Mouse (Mus musculus) MEL (cell line): ENCODE measurements around the gene Slc16a14. TPM values are rescaled to one million over a fixed set of nuclear protein-coding genes. Genes with fewer than 3 reads are reported as not detected.

ENCODE experiments used
- DNase-seq: peaks from one replicate; pipeline ENCODE4 v3.0.0; 2011; ENCODE audit warnings: low read depth, low spot score
- H3K27ac ChIP-seq: 2 replicates; pipeline ENCODE4 v1.5.1; 2012; ENCODE audit warnings: low read depth, mild to moderate bottlenecking, control low read depth, low read length, moderate library complexity; ENCODE audit not compliant: control insufficient read depth
- H3K27me3 ChIP-seq, 2 experiments: fragments of 150-350 bp in 1 of 2; sonication (generic) in 1 of 2; 2 replicates each; pipeline ENCODE4 v1.6.1; 2012; ENCODE audit warnings: low read length in 2 of 2, mild to moderate bottlenecking in 2 of 2, improper control_type of control experiment in 1 of 2, moderate library complexity in 1 of 2; ENCODE audit not compliant: insufficient read depth in 2 of 2, control insufficient read depth in 1 of 2
- H3K36me3 ChIP-seq, 2 experiments: 2 replicates each; pipeline ENCODE4 v1.6.1; 2012 to 2014; ENCODE audit warnings: low read length in 2 of 2, improper control_type of control experiment in 1 of 2, inconsistent platforms in 1 of 2, mild to moderate bottlenecking in 1 of 2; ENCODE audit not compliant: insufficient read depth in 2 of 2, control insufficient read depth in 1 of 2
- H3K4me1 ChIP-seq, 2 experiments: fragments of 150-350 bp in 1 of 2; sonication (generic) in 1 of 2; 2 replicates each; pipeline ENCODE4 v1.6.1; 2012; ENCODE audit warnings: low read length in 2 of 2, improper control_type of control experiment in 1 of 2, mild to moderate bottlenecking in 1 of 2; ENCODE audit not compliant: insufficient read depth in 2 of 2, control insufficient read depth in 1 of 2
- H3K4me3 ChIP-seq, 2 experiments: fragments of 150-350 bp in 1 of 2; sonication (generic) in 1 of 2; 2 replicates each; pipeline ENCODE4 v1.5.1; 2012; ENCODE audit warnings: low read depth in 2 of 2, low read length in 2 of 2, mild to moderate bottlenecking in 2 of 2, moderate library complexity in 2 of 2, control low read depth in 1 of 2, improper control_type of control experiment in 1 of 2; ENCODE audit not compliant: control insufficient read depth in 1 of 2, insufficient read depth in 1 of 2
- H3K79me2 ChIP-seq: 2 replicates; pipeline ENCODE4 v1.6.1; 2012; ENCODE audit warnings: mild to moderate bottlenecking, low read length, moderate library complexity; ENCODE audit not compliant: control insufficient read depth, poor library complexity, insufficient read depth
- H3K9ac ChIP-seq: 2 replicates; pipeline ENCODE4 v1.6.1; 2012; ENCODE audit warnings: low read depth, mild to moderate bottlenecking, control low read depth, low read length, moderate library complexity; ENCODE audit not compliant: control insufficient read depth, poor library complexity, severe bottlenecking
- H3K9me3 ChIP-seq: fragments of 150-350 bp; sonication (generic); replicated peaks from 2 replicates; pipeline ENCODE4 v1.6.1; 2012; ENCODE audit warnings: mild to moderate bottlenecking, low read length, improper control_type of control experiment, moderate library complexity; ENCODE audit not compliant: insufficient read depth
- CHD2 ChIP-seq: IDR thresholded peaks from 2 replicates; pipeline ENCODE4 v1.6.1; 2011; ENCODE audit warnings: low read length, improper control_type of control experiment
- CTCF ChIP-seq, 3 experiments: IDR thresholded peaks in 2 of 3; conservative IDR thresholded peaks in 1 of 3; 2 replicates each; pipeline ENCODE4 v1.5.1; 2011 to 2012; ENCODE audit warnings: low read length in 3 of 3, low read depth in 2 of 3, mild to moderate bottlenecking in 2 of 3, improper control_type of control experiment in 1 of 3, inconsistent platforms in 1 of 3, mixed read lengths in 1 of 3, moderate library complexity in 1 of 3; ENCODE audit not compliant: control insufficient read depth in 1 of 3, insufficient read depth in 1 of 3, poor library complexity in 1 of 3, severe bottlenecking in 1 of 3
- HCFC1 ChIP-seq: IDR thresholded peaks from 2 replicates; pipeline ENCODE4 v1.6.1; 2012; ENCODE audit warnings: low read depth, mild to moderate bottlenecking, inconsistent platforms, low read length, improper control_type of control experiment, moderate library complexity
- KAT2A ChIP-seq: conservative IDR thresholded peaks from 2 replicates; pipeline ENCODE4 v1.6.1; 2012; ENCODE audit warnings: low read depth, low read length, improper control_type of control experiment, inconsistent platforms
- MAFK ChIP-seq: IDR thresholded peaks from 2 replicates; pipeline ENCODE4 v1.6.1; 2011; ENCODE audit warnings: low read depth, mild to moderate bottlenecking, low read length, improper control_type of control experiment, borderline replicate concordance
- MAZ ChIP-seq: IDR thresholded peaks from 2 replicates; pipeline ENCODE4 v1.6.1; 2012; ENCODE audit warnings: low read depth, mild to moderate bottlenecking, inconsistent platforms, low read length, improper control_type of control experiment
- MEF2A ChIP-seq: IDR thresholded peaks from 2 replicates; pipeline ENCODE4 v1.6.1; 2014; ENCODE audit warnings: low read depth, mild to moderate bottlenecking, inconsistent platforms, low read length, improper control_type of control experiment; ENCODE audit not compliant: poor library complexity, insufficient replicate concordance, severe bottlenecking; ENCODE audit errors: extremely low read depth
- NELFE ChIP-seq: IDR thresholded peaks from 2 replicates; pipeline ENCODE4 v1.6.1; 2011; ENCODE audit warnings: low read depth, low read length, improper control_type of control experiment
- POLR2AphosphoS2 ChIP-seq: IDR thresholded peaks from 2 replicates; pipeline ENCODE4 v1.6.1; 2011; ENCODE audit warnings: low read length, improper control_type of control experiment
- POLR2AphosphoS5 ChIP-seq: IDR thresholded peaks from 2 replicates; pipeline ENCODE4 v1.6.1; 2012; ENCODE audit warnings: low read depth, borderline replicate concordance, mild to moderate bottlenecking, inconsistent platforms, low read length, moderate library complexity, mixed read lengths
- RAD21 ChIP-seq: IDR thresholded peaks from 2 replicates; pipeline ENCODE4 v1.6.1; 2011; ENCODE audit warnings: mild to moderate bottlenecking, low read depth, low read length, improper control_type of control experiment
- RCOR1 ChIP-seq: IDR thresholded peaks from 2 replicates; pipeline ENCODE4 v1.6.1; 2012; ENCODE audit warnings: low read depth, mild to moderate bottlenecking, inconsistent platforms, low read length, improper control_type of control experiment
- USF1 ChIP-seq: IDR thresholded peaks from 2 replicates; pipeline ENCODE4 v1.6.1; 2014; ENCODE audit warnings: low read depth, mild to moderate bottlenecking, inconsistent platforms, low read length, improper control_type of control experiment, moderate library complexity
- USF2 ChIP-seq, 2 experiments: IDR thresholded peaks; 2 replicates each; pipeline ENCODE4 v1.6.1; 2011 to 2012; ENCODE audit warnings: improper control_type of control experiment in 2 of 2, low read length in 2 of 2, borderline replicate concordance in 1 of 2, inconsistent platforms in 1 of 2, low read depth in 1 of 2, mild to moderate bottlenecking in 1 of 2; ENCODE audit not compliant: insufficient read depth in 1 of 2
- ZKSCAN1 ChIP-seq: IDR thresholded peaks from 2 replicates; pipeline ENCODE4 v1.6.1; 2012; ENCODE audit warnings: low read depth, mild to moderate bottlenecking, inconsistent platforms, low read length, improper control_type of control experiment, moderate library complexity
- polyA plus RNA-seq, 2 experiments: library from polyadenylated mRNA; stranded (reverse) in 1 of 2; unstranded in 1 of 2; fragments of >175 nt in 1 of 2; fragments of >200 nt in 1 of 2; gene quantifications; 2 replicates each; pipeline versions ENCODE4 v1.2.1 to v1.2.4; 2012; ENCODE audit warnings: low replicate concordance in 2 of 2, low read depth in 1 of 2; ENCODE audit not compliant: insufficient read length in 2 of 2, insufficient read depth in 1 of 2, missing spikeins in 1 of 2
- total RNA-seq: library from RNA; depleted of rRNA; stranded (reverse); fragments of 300-350 nt; gene quantifications from 2 replicates; pipeline ENCODE4 v1.2.3, GENCODE M21; 2012

The Slc16a14 gene
- total and polyA plus RNA-seq, 3 experiments, result not detected

DNA sequence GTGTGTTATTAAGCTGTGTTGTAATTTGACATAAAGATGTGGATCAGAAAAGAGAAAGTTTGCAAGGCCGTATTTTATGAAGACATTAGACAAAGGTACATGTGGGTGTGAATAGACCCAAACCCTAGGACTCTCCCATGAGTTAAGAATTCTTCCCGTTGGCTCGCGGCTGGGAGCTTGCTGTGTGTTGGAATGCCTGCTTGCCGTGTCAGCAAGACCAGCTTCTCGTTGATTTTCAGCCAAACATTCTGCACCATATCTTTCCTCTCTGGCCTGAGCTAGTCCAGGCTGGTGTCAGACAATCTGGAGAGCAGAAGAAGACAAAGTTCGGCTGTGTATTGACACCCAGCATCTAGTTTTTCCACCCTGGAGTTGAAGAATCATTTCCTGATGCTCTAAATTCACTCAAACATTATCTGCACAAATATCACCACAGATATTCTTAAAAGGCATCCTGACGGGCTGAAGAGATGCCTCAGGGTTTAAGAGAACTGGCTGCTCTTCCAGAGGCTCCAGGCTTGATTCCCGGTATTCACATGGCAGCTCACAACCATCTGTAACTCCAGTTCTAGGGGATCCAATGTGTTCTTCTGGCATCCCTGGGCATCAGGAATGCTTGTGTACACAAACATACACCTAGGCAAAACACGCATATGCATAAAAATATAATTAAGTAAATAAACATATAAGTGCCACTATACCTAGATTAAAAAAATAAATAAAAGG lies 17.7 kb upstream of the Slc16a14 start:
- TF ChIP-seq CHD2 (no peak), POLR2AphosphoS2 (no peak), CTCF (IDR thresholded peaks at IDR 0.05 in 2 of 3, conservative IDR thresholded peaks at IDR 0.05 in 1 of 3; ENCODE audit: control insufficient read depth in 1 of 3, insufficient read depth in 1 of 3, low read depth in 2 of 3, low read length in 3 of 3, poor library complexity in 1 of 3, severe bottlenecking in 1 of 3) (no peak), NELFE (no peak), MAZ (no peak), MAFK (no peak), USF2 (IDR thresholded peaks at IDR 0.05; ENCODE audit: borderline replicate concordance in 1 of 2, insufficient read depth in 1 of 2, low read depth in 1 of 2, low read length in 2 of 2) (no peak), KAT2A (no peak), USF1 (no peak), POLR2AphosphoS5 (no peak), MEF2A (no peak), ZKSCAN1 (no peak)
- Histone ChIP-seq H3K27me3 (no peaks in the 10 kb centered on the region), H3K4me3 (no peak overlapping the region), H3K79me2 (no peaks in the 10 kb centered on the region), H3K27ac (no peak overlapping the region), H3K36me3 (no peaks in the 10 kb centered on the region), H3K9me3 (no peaks in the 10 kb centered on the region), H3K9ac (no peak overlapping the region), H3K4me1 (no peaks in the 10 kb centered on the region)
- no peak for DNase-seq

DNA sequence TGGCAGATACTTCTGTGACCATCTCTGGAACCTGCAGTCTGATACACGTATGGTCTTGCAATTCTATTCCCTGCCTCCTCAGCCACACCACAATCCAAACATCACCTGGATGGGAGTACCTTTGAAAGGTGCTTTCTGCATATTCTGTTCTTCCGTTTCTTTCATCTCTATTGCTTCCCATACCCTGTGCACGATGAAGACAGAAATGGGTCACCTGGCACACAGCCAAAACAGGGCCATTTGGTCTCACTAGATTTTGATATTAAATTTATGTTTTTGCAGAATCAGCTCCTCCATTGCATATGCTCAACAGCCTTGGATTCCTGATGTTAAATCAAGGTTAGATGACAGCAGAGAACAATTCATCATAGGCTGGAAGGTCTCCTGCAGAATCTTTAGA lies 16.6 kb upstream of the Slc16a14 start:
- DNase-seq, result no peak
- TF ChIP-seq MAZ (no peak), ZKSCAN1 (no peak), RAD21 (no peak), HCFC1 (no peak), RCOR1 (no peak)
- H3K4me1 ChIP-seq, result no peaks in the 10 kb centered on the region
- H3K27ac ChIP-seq, result no peak overlapping the region
- no peak overlapping the region for H3K4me3 ChIP-seq
- H3K9ac ChIP-seq, result no peak overlapping the region
- H3K9me3 ChIP-seq, result no peaks in the 10 kb centered on the region
- no peaks in the 10 kb centered on the region for H3K79me2 ChIP-seq
- H3K36me3 ChIP-seq, result no peaks in the 10 kb centered on the region
- no peaks in the 10 kb centered on the region for H3K27me3 ChIP-seq
